Mouse (Mus musculus) cerebellum, adult (tissue): ENCODE measurements around the gene Cbln3.

Experiments used
- ATAC-seq: cut with Nextera tagmentation; 2 replicates; pipeline ENCODE4 v1.9.2; 2017; ENCODE audit warnings: mild to moderate bottlenecking, moderate library complexity, mixed read lengths; ENCODE audit not compliant: insufficient number of reproducible peaks, low FRiP score, low TSS enrichment

Cbln3 gene

DNA sequence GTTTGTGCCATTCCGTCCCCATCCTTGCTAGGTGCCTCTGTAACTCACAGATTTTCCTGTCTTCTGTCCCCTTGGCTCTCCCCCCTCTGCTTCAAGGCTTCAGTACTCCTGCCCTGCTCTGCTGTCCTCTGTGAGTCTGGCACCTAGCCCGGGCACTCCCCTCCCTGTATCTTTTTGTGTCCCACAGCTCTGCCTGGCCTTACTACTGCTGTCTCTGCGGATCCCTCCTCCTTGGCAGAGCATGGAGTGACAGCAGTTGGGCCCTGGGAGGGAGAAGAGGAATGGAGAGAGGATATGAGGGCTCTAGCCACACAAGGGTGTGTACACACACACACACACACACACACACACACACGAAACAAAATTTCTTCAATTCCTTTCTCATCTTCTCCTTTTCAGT, at the start of gene Cbln3:
Gene Cbln3, minus strand, starts transcription at position 227 of the 400 bp plus-strand sequence.
- ATAC-seq = peak; percentile 70

GRCm38 (mm10) chr14:55933586-55933985, 49.4 kb upstream of the Cbln3 start:
- ATAC-seq = no peak

DNA sequence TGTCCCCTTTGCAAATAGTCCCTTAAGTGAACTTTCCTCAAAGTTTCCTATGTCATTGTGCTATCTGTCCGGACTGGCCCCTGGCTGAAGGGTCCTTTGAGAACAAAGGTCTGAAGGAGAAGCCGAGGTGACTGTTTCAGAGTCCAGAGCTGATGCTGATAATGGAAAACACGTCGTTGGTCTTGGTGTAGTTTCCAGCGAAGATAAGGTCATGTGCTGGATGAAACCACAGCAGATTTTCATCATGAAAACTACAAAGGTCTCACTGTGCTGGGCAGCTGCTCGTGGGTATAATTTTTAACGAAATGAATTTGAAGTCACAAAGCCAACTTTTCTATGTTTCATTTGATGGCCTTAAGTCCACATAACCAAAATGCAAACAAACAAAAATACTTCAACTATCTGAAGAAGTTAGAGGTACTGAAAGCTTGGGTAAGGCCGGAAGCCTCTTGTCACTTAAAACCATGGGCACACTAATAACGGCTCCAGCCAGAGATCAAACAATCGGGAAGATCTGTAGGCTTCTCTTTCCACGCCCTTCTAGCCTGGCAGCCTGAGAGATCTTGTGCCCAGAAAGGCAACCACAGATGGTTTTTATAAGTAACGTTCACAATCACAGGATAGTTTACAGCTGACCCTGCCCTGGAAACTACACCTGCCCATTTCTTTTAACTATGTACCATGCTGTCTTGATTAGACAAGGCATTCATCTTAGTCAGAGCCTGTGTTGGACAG, 45.2 kb upstream of the Cbln3 start:
- ATAC-seq = no peak

- no peak for ATAC-seq
Observed at GRCm38 (mm10) chr14:55926847-55927246, 42.7 kb upstream of the Cbln3 start.

- no peak for ATAC-seq
Observed at GRCm38 (mm10) chr14:55922475-55923232, 38.5 kb upstream of the Cbln3 start.

- peak; percentile 76; the same call in 1 of the 2 replicates for ATAC-seq
Observed at GRCm38 (mm10) chr14:55918240-55919082, 34.3 kb upstream of the Cbln3 start.

GRCm38 (mm10) chr14:55913406-55913805, 29.2 kb upstream of the Cbln3 start:
- ATAC-seq = no peak

GRCm38 (mm10) chr14:55905518-55905917, 21.3 kb upstream of the Cbln3 start:
- ATAC-seq = no peak

DNA sequence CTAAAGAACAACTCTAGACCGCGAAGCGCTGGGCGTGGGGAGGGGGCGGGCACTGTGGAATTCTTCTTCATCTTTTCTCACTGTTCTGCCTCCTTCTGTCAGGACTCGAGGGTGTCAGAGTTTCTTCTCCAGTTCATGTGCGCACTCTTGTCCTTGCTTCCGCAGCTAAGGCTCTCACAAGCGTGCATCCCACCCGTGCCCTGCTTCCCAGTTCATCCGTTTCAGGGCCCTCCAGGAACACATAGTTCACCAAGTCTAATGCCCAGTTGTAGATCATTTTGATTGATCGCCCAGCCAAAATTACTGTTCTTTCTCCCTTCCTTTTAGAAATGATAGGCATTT, 16.2 kb upstream of the Cbln3 start:
- 0 out of 2 replicates have a peak, but pooled peaks have one; percentile 7 for ATAC-seq

GRCm38 (mm10) chr14:55899701-55900413, 15.7 kb upstream of the Cbln3 start, which contains the start of gene Sdr39u1:
Sdr39u1 (minus strand) TSS chr14:55900293.
- ATAC-seq = peak; percentile 95

DNA sequence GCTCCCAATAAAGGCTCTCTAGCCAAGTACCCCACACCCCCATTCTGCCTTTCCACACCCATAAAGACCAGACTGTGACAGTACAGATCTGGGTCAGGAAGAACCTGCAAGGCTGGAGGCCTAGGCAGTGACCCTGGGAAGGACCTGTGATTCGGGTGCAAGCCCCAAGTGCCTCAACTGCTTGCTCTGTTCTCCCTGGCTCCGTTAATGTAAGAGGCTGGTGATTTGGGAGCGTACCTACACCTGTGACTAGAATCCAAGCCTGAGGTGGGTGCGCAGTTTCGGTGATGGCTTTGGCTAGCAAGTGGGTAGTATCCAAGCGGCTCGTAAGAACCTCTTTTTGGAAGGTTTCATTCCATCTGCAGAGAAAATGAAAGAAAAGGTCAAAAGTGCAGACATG, 14.8 kb upstream of the Cbln3 start:
- no peak for ATAC-seq

DNA sequence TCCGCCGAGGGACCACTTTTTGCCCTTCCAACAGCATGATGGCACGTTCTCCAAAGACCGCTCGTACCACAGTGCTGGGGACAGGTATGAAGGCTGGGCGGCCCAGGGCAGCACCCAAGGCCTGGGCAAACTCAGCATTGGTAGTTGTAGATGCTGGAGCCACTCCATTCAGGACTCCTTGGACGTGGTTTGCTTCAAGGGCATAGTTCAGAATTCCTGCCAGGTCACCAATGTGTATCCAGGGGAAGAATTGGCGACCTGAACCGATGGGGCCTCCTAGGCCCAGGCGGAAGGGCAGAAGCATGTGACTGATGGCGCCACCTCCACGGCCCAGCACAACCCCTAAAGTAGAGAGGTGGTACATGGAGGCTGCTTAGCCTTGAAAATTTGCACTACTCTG, 13.5 kb upstream of the Cbln3 start:
- no peak for ATAC-seq

- no peak for ATAC-seq
Observed at GRCm38 (mm10) chr14:55886571-55887382, 2.6 kb upstream of the Cbln3 start.

GRCm38 (mm10) chr14:55885791-55886271, 1.6 kb upstream of the Cbln3 start:
- no peak for ATAC-seq

DNA sequence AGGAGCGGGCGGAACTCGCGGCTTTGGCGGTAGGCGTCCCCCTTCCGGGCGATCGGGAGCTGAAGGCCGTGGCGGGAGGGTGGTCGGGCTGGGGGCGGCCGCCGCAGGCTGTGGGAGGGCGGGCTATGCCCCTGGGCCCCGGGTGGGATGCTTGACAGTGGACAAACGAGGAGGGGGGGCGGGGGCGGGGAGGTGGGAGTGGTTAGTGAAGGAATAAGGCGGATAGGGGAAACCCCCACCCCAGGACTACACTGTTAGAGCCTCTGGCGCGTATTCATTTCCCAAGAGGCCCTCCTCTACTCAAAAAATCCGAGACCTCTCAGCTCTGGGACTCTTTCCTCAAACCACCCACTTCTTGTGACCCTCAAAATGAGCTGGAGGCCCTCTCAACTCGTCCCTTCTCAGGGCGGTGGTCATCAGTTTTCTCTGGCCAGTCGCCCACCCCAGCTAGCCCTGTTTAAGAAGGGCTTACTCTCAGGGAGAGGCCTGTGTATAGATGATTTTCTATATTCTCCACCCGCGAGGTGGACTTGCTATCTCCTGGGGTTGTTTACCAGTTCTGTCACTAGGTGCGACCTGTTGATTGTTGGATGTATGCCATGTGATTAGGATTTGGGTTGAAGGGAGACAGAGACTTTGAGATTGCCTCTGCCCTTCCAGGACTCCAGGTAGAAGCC, 1.1 kb upstream of the Cbln3 start:
- no peak for ATAC-seq

- ATAC-seq = peak; percentile 50
Observed at GRCm38 (mm10) chr14:55884713-55885113, 521 bp upstream of the Cbln3 start, which contains the start of gene Khnyn. Khnyn (plus strand) TSS chr14:55884947.

- ATAC-seq = no peak
Observed at GRCm38 (mm10) chr14:55883663-55884062, 529 bp downstream of the Cbln3 start.

DNA sequence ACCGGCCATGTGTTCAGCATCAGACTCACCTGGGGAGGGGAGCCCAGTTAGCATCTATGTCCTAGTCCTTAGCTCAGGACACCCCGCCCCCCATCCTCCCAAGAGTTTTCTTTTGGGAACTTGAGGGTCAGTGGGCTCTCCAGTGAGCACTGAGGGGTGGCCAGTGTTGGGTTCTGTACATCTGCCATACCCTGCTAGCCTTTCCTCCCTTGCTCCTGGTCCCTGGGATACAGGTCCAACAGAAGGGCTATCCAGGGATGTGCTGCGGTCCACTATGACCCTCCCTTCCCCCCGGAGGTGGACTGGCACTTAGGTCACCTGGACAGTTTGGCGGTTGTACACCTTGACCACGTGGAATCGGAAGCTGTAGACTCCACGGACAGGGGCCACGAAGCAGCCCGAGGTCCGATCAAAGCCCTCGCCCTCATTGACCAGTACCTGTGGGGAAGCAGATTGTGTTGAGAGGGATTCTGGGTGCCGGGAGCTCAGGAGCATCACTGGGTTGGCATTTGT, 987 bp downstream of the Cbln3 start:
- no peak for ATAC-seq
